In genomic region chr4:119291921-119292320, GRCm38 (mm10) we compare ENCODE assay signal across 8 mouse cellular contexts. TPM values are rescaled to one million over a fixed set of nuclear protein-coding genes. Genes with fewer than 3 reads are reported as not detected.
A peak's percentile ranks its signal among the peaks of the same experiment; 100 is the strongest.
DNase-seq lines count a peak whose midpoint lies in the region; ATAC-seq and TF ChIP-seq lines count a peak whose summit lies in the region.

No protein-coding gene starts in this region.

- no peaks in the 10 kb centered on the region for H3K9me3 ChIP-seq in heart, embryonic 16.5 days (replicated peaks; ENCODE audit: control insufficient read depth, low read length)
- no peaks in the 10 kb centered on the region for H3K9me3 ChIP-seq in hindbrain, postnatal 0 days (ENCODE audit: low read length)
- no peaks in the 10 kb centered on the region for H3K9me3 ChIP-seq in midbrain, embryonic 15.5 days

- no peak overlapping the region for H3K27ac ChIP-seq in heart, embryonic 16.5 days (ENCODE audit: low read length)
- no peak overlapping the region for H3K27ac ChIP-seq in bone marrow macrophage, adult 2 months (ENCODE audit: insufficient read depth, low read depth, low read length)
- H3K27ac ChIP-seq in hindbrain, postnatal 0 days = no peak overlapping the region
- H3K27ac ChIP-seq in midbrain, embryonic 15.5 days = peak overlapping the region; percentile 88; the same call in 1 of the 2 replicates

- peaks cover 35% of the 10 kb centered on the region for H3K4me1 ChIP-seq in heart, embryonic 16.5 days (ENCODE audit: control insufficient read depth, insufficient read depth, low read length)
- peaks cover 17% of the 10 kb centered on the region for H3K4me1 ChIP-seq in bone marrow macrophage, adult 2 months (ENCODE audit: control insufficient read depth, insufficient read depth, low read length)
- H3K4me1 ChIP-seq in hindbrain, postnatal 0 days (ENCODE audit: insufficient read depth, low read length) = no peaks in the 10 kb centered on the region
- peaks cover 42% of the 10 kb centered on the region for H3K4me1 ChIP-seq in midbrain, embryonic 15.5 days

- H3K4me2 ChIP-seq in heart, embryonic 16.5 days (ENCODE audit: low read depth, low read length) = peak overlapping the region; percentile 88
- peak overlapping the region; percentile 76 for H3K4me2 ChIP-seq in hindbrain, postnatal 0 days (ENCODE audit: low read depth, low read length)
- peak overlapping the region; percentile 65 for H3K4me2 ChIP-seq in midbrain, embryonic 15.5 days

- peak overlapping the region; percentile 95 for H3K4me3 ChIP-seq in heart, embryonic 16.5 days (ENCODE audit: low read length)
- H3K4me3 ChIP-seq in bone marrow macrophage, adult 2 months (ENCODE audit: insufficient read depth, low read length) = peak overlapping the region; percentile 98
- peak overlapping the region; percentile 87 for H3K4me3 ChIP-seq in hindbrain, postnatal 0 days (ENCODE audit: low read length)
- H3K4me3 ChIP-seq in midbrain, embryonic 15.5 days = peak overlapping the region; percentile 89

- peak overlapping the region; percentile 94 for H3K9ac ChIP-seq in heart, embryonic 16.5 days (ENCODE audit: low read length)
- peak overlapping the region; percentile 84 for H3K9ac ChIP-seq in hindbrain, postnatal 0 days (replicated peaks; ENCODE audit: low read length)
- H3K9ac ChIP-seq in midbrain, embryonic 15.5 days = peak overlapping the region; percentile 79; the same call in 1 of the 2 replicates

- no peak for ATAC-seq in heart, embryonic 16.5 days (replicated peaks; ENCODE audit: extremely low read depth, insufficient read depth, low FRiP score)
- ATAC-seq in hindbrain, postnatal 0 days = no peak
- ATAC-seq in midbrain, embryonic 15.5 days (replicated peaks) = no peak

- TF ChIP-seq POLR2A in bone marrow macrophage, adult 2 months (IDR thresholded peaks at IDR 0.05; ENCODE audit: borderline replicate concordance, low read depth, low read length) = no peak

- peaks cover 9% of the 10 kb centered on the region; the same call in 1 of the 2 replicates for H3K36me3 ChIP-seq in heart, embryonic 16.5 days (ENCODE audit: control insufficient read depth, insufficient read depth)
- no peaks in the 10 kb centered on the region for H3K36me3 ChIP-seq in hindbrain, postnatal 0 days (ENCODE audit: insufficient read depth, low read length)
- H3K36me3 ChIP-seq in midbrain, embryonic 15.5 days (replicated peaks) = no peaks in the 10 kb centered on the region

- DNase-seq in heart, adult 18-20 months = no peak
- no peak for DNase-seq in hindbrain, postnatal 0 days (ENCODE audit: low spot score)
- DNase-seq in testis, postnatal 10 days (ENCODE audit: low spot score) = no peak
- DNase-seq in urinary bladder, postnatal 10 days (ENCODE audit: low spot score) = no peak
- no peak for DNase-seq in B cell, adult 2 months

- no peaks in the 10 kb centered on the region for H3K27me3 ChIP-seq in heart, embryonic 16.5 days (ENCODE audit: control insufficient read depth, insufficient read depth, low read length)
- no peaks in the 10 kb centered on the region for H3K27me3 ChIP-seq in hindbrain, postnatal 0 days (ENCODE audit: insufficient read depth, low read length)
- H3K27me3 ChIP-seq in midbrain, embryonic 15.5 days (replicated peaks) = no peaks in the 10 kb centered on the region

- no peak for TF ChIP-seq CTCF in bone marrow macrophage, adult 2 months (IDR thresholded peaks at IDR 0.05; ENCODE audit: low read depth, low read length)
- no peak for TF ChIP-seq CTCF in hindbrain, postnatal 0 days (IDR thresholded peaks at IDR 0.05; ENCODE audit: low read depth)

- 87% methylated on average over 1 of the region's 1 CpGs for WGBS in heart, embryonic 16.5 days
- WGBS in hindbrain, postnatal 0 days = 59% methylated on average over 1 of the region's 1 CpGs
- 67% methylated on average over 1 of the region's 1 CpGs for WGBS in midbrain, embryonic 15.5 days

RNA-seq across cellular contexts. Expression of gene Ybx1, which starts 2.5 kb away (rescaled TPM):
- polyA plus RNA-seq in heart, embryonic 16.5 days (2015; fragmentation: Nextera tagmentation; extraction: Ambion mirVana) = 501 and 547 TPM in 2 replicates
- total RNA-seq in heart, adult 18-20 months (2021) = 100 to 1,000 TPM; 684 to 750 TPM
- polyA plus RNA-seq in bone marrow macrophage, adult 2 months (2012; ENCODE audit: insufficient read depth, insufficient read length, missing spikeins) = 787 and 846 TPM in 2 replicates
- total RNA-seq in hindbrain, postnatal 0 days (2014; rRNA removed) = 376 and 481 TPM in 2 replicates
- polyA plus RNA-seq in hindbrain, postnatal 0 days (2015; fragmentation: Nextera tagmentation; extraction: Ambion mirVana) = 922 and 930 TPM in 2 replicates
- 822 and 848 TPM in 2 replicates for polyA plus RNA-seq in midbrain, embryonic 15.5 days (2015; fragmentation: Nextera tagmentation; extraction: Ambion mirVana)

RNA-seq across cellular contexts. Expression of gene Ppih, which starts 28.4 kb away (rescaled TPM):
- 36.7 and 43.2 TPM in 2 replicates for polyA plus RNA-seq in heart, embryonic 16.5 days (2015; fragmentation: Nextera tagmentation; extraction: Ambion mirVana)
- 10 to 100 TPM; 10.9 to 12.4 TPM for total RNA-seq in heart, adult 18-20 months (2021)
- polyA plus RNA-seq in bone marrow macrophage, adult 2 months (2012; ENCODE audit: insufficient read depth, insufficient read length, missing spikeins) = 31.6 and 33.3 TPM in 2 replicates
- total RNA-seq in hindbrain, postnatal 0 days (2014; rRNA removed) = 27.4 and 29.9 TPM in 2 replicates
- 50.4 and 55.3 TPM in 2 replicates for polyA plus RNA-seq in hindbrain, postnatal 0 days (2015; fragmentation: Nextera tagmentation; extraction: Ambion mirVana)
- 45.9 and 47.3 TPM in 2 replicates for polyA plus RNA-seq in midbrain, embryonic 15.5 days (2015; fragmentation: Nextera tagmentation; extraction: Ambion mirVana)

RNA-seq across cellular contexts. Expression of gene Cldn19, which starts 36.7 kb away (rescaled TPM):
- not detected in 2 replicates for polyA plus RNA-seq in heart, embryonic 16.5 days (2015; fragmentation: Nextera tagmentation; extraction: Ambion mirVana)
- not detected for total RNA-seq in heart, adult 18-20 months (2021)
- not detected in 2 replicates for polyA plus RNA-seq in bone marrow macrophage, adult 2 months (2012; ENCODE audit: insufficient read depth, insufficient read length, missing spikeins)
- 3.6 and 5.1 TPM in 2 replicates for total RNA-seq in hindbrain, postnatal 0 days (2014; rRNA removed)
- polyA plus RNA-seq in hindbrain, postnatal 0 days (2015; fragmentation: Nextera tagmentation; extraction: Ambion mirVana) = 1.1 and 1.7 TPM in 2 replicates
- polyA plus RNA-seq in midbrain, embryonic 15.5 days (2015; fragmentation: Nextera tagmentation; extraction: Ambion mirVana) = 0.63 and 0.89 TPM in 2 replicates

RNA-seq across cellular contexts. Expression of gene P3h1, which starts 59.2 kb away (rescaled TPM):
- polyA plus RNA-seq in heart, embryonic 16.5 days (2015; fragmentation: Nextera tagmentation; extraction: Ambion mirVana) = 28.2 and 29.3 TPM in 2 replicates
- total RNA-seq in heart, adult 18-20 months (2021) = 1 to 10 TPM; 9.4 to 9.9 TPM
- 12.2 and 13.1 TPM in 2 replicates for polyA plus RNA-seq in bone marrow macrophage, adult 2 months (2012; ENCODE audit: insufficient read depth, insufficient read length, missing spikeins)
- total RNA-seq in hindbrain, postnatal 0 days (2014; rRNA removed) = 15.3 and 18.3 TPM in 2 replicates
- polyA plus RNA-seq in hindbrain, postnatal 0 days (2015; fragmentation: Nextera tagmentation; extraction: Ambion mirVana) = 9.1 and 9.8 TPM in 2 replicates
- 10.2 and 11.1 TPM in 2 replicates for polyA plus RNA-seq in midbrain, embryonic 15.5 days (2015; fragmentation: Nextera tagmentation; extraction: Ambion mirVana)

RNA-seq across cellular contexts. Expression of gene AU022252, which starts 59.4 kb away (rescaled TPM):
- 22.5 and 23.4 TPM in 2 replicates for polyA plus RNA-seq in heart, embryonic 16.5 days (2015; fragmentation: Nextera tagmentation; extraction: Ambion mirVana)
- total RNA-seq in heart, adult 18-20 months (2021) = 10 to 100 TPM; 24.8 to 26.5 TPM
- polyA plus RNA-seq in bone marrow macrophage, adult 2 months (2012; ENCODE audit: insufficient read depth, insufficient read length, missing spikeins) = 7.0 and 9.7 TPM in 2 replicates
- total RNA-seq in hindbrain, postnatal 0 days (2014; rRNA removed) = 15.3 and 26.4 TPM in 2 replicates
- polyA plus RNA-seq in hindbrain, postnatal 0 days (2015; fragmentation: Nextera tagmentation; extraction: Ambion mirVana) = 19.8 and 20.5 TPM in 2 replicates
- polyA plus RNA-seq in midbrain, embryonic 15.5 days (2015; fragmentation: Nextera tagmentation; extraction: Ambion mirVana) = 26.8 and 31.0 TPM in 2 replicates
